Mouse (Mus musculus) CD4-positive, CD25-positive, alpha-beta regulatory T cell (primary cell): ENCODE data around the gene Trnt1. TPM values are rescaled to one million over a fixed set of nuclear protein-coding genes. Genes with fewer than 3 reads are reported as not detected.

Experiments used
- polyA plus RNA-seq: library from polyadenylated mRNA; unstranded; fragments of 100-300 nt; shearing (Covaris generic); gene quantifications from one replicate; pipeline ENCODE4 v1.2.1, GENCODE M21; 2017

Trnt1 gene
- polyA plus RNA-seq = 64.6 TPM

DNA sequence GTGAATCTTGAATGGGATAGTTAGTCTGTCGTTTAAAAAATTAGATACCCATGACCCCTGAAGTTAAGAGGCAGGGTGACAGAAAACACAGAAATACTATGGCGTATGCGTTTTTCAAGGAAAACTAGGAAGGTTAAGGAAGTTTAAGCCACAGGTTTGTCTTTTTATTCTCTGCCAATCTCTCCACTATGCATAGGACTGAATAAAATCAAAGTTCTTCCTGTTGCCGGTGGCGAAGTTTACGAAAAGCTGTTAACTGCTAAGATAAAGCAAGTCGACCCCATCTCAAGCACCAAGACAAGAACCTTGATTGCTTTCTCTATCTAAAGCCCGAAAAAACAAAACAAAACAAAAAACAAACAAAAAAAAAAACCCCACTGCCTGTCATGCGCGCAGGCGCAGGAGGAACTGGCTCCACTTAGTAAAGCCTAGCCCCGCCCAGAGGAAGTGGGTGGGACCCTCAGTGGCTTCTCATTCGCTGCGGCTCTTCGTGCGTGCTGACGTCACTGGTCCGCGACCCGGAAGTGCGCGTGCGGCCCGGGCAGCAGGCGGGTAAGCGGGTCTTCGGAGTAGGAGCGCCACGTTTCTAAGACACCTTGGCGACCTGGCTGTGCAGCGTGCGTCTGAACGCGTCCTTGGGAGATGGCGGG lies at the start of gene Trnt1:
Gene Trnt1 (plus strand): TSS at position 481 of the 650 bp plus-strand sequence.

DNA sequence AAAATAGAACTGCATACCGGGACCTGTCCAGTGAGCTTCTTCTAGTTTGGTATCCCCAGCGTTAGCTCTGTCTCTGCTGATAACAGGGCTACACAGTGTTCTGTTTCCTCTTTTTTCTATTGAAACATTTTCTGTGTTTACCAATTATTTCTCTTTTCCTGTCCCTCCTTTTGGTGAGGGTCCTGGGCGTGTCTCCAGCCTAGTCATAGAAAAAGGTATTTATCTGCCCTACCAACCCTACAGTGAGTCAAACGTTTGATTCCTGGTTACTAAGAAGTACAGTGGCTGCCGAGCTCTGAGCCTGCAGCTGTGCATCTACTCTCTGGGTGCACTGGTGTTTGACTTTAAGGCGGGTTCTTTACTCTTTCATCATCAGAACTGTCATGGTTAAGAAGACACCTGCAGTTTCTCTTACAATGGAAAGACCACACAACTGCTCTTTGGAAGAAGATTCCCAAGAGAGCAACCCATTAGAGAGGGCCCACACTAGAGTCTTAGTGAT lies 20.0 kb upstream of the Trnt1 start, which contains the start of gene Il5ra:
Gene Il5ra (minus strand): TSS at position 151 of the 502 bp plus-strand sequence.

DNA sequence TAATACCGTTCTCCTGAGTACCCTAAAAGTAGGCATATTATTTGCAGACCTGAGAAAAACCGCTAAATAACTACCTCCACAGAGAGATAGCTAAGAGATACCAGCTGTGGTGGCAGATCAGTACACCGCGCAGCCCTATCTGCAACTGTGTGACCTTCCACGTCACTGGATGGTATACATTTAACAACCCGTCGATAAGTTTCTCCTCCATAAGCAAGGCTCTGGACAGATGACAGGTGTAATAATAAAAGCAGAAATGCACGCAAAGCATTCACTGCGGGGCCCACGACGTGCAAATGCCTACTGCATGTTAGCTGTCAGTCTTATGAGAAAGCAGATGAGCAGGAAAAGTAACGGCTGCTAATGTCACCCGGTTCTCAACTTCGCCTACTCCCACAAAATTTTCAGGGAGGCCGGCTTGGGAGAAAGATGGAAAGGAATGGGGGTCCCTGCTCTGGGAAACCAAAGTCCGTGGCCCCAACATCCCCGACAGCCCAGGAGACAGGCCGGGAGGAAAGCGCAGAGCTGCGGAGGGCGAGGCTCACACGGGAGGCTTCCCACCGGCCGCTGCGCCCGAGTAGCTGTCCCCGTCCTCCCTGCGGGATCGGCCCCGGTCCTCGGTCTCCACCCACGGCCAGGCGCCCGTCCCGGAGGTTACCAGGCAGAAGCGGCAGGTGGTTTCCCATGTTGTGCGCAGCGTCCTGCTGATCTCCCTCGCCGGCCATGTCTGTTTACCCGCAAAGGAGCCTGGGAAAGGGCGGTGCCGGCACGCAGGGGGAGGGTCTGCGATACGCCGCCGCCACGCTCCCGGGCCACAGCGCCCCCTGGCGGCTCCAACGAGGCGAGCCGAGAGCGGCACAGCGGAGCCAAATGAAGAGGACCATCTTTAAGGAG lies 30.7 kb downstream of the Trnt1 start, which contains the start of gene Crbn:
Gene Crbn (minus strand): TSS at position 745 of the 894 bp plus-strand sequence.

Other genes starting within 250 kb of the Trnt1 start
- gene Il5ra, start 20.1 kb upstream of the Trnt1 start, polyA plus RNA-seq = 0.23 TPM
- gene Crbn, start 31.0 kb downstream of the Trnt1 start, polyA plus RNA-seq = 123 TPM